Mouse (Mus musculus) WW6 (cell line): ENCODE data around the gene Wdr74.

Experiments
- DNase-seq: peaks from one replicate; pipeline ENCODE4 v3.0.0-alpha.2; 2013; ENCODE audit warnings: low read depth, low spot score

The Wdr74 gene

GRCm38 (mm10) chr19:8735389-8736159, at the start of gene Wdr74:
Gene Wdr74, plus strand, starts transcription at chr19:8735827.
- DNase-seq = peak; percentile 84

DNA sequence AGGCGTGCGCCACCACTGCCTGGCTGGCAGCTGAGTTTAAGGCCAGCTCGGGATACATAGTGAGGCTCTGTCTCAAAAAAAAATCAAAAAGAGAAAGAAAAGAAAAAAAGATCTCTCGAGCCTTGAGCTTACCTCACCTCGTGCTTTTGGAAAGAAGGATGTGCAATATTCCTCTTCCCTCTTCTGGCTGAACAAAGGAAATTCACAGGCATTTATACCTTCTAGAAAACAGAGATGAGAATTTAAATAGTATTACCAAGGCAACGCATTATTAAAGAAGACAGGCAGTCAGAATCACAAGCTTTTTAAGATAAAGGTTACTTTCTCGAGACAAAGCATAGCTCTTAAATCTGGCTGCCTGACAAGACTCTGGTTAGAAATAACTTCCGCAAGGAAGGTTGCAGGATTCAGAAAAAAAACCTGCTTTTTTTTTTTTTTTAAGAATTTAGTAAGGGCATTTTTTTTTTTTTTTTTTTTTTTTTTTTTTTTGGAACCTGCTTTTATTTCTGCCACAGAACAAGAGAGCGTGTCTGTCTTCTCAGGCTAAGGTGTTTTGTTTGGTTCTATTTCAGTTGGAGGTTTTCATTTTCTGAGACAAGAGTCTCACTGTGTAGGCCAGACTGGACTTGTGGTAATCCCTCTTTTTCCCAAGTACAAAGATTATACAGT, 43.6 kb upstream of the Wdr74 start:
- DNase-seq = no peak

DNA sequence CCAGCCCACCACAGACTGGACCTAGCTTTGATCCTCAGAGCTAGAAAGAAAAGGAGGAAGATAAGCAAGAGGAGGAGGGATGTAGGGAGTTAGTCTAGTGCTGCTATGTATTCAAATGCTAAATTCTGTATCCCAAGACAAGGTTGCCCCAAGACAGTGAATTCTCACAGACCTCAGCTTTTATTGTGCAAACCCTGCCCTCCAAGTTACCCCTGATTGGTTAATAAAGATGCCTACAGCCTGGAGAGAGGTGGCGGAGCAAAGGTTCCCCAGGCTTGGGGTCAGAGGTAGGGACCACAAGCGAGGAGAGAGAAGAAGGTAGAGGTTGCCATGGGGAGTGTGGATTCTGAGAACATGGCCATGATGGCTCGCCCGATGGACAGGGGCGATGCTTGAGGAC, 42.9 kb upstream of the Wdr74 start:
- DNase-seq = no peak

GRCm38 (mm10) chr19:8695330-8695729, 40.3 kb upstream of the Wdr74 start:
- DNase-seq = peak; percentile 57

DNA sequence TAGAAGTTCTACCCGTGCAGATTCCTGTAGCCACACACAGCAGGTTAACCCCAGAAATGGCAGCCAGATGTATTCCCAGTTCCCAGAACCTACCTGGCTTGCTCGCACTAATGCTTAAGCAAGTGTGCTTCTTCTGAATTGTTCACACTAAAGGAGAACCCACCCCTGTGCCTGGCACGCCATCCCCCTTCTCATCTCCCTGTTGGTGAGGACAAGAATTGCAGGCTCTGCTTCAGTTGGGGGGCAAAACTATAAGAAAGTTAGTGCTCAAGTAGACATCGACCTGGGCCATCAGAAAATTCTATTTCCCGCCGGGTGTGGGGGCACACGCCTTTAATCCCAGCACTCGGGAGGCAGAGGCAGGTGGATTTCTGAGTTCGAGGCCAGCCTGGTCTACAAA, 36.0 kb upstream of the Wdr74 start:
- DNase-seq = no peak

GRCm38 (mm10) chr19:8702458-8702857, 33.2 kb upstream of the Wdr74 start:
- no peak for DNase-seq

- DNase-seq = no peak
Observed at GRCm38 (mm10) chr19:8703571-8703970, 32.1 kb upstream of the Wdr74 start.

DNA sequence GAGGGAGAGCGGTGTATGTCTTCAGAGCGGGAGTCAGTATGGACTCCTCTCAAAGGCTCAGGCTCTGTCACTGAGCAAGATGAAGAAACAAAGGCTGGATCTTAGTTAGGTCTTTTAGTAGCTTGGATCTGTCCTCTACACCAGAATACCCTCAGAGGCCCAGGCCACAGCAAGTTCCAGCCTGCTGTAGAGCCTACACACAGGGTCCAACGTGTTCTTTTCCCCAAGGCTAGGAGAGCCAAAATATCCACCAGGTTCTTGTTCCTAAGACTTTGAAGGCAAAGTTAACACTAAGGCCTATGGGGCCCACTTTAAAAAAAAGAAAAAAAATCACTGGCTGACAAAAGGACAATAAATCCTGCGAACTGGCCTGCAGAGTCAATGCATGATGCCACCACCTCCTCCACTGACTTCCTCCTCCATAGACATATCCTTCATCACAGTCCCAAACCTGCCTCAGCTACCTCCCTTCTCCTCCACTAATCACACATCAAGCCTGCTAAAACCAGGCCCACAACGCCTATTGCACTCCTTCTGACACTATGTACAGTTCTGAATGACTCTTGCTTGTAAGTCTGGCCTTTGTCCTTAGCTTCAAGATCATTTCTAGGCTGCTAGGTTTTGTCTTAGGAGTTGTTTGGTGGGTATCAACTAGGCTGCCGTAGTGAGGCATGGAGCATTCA, 30.5 kb upstream of the Wdr74 start:
- DNase-seq = no peak

DNA sequence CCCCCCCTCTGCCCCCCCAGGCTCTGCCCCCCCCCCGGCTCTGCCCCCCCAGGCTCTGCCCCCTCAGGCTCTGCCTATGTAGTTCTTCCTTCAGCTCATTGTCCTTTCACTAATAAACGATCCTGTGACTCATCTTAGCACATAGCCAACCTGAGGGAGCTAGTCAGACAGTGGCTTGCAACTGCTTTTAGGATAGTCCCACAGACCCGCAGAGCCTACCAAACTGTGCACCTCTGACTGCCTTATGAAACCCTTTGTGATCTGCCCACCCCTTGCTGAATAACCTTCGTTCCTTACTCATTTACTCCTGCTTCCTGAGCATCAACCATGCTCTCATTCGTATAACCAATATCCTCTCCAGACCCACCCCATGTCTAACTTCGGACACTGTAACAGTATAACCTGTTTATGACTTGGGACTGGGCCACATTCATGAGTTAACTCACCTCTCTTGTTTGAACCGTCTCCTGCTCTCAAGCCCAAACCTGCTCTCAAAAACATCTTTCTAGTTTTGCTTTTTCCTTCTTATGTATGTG, 29.4 kb upstream of the Wdr74 start:
- no peak for DNase-seq

DNA sequence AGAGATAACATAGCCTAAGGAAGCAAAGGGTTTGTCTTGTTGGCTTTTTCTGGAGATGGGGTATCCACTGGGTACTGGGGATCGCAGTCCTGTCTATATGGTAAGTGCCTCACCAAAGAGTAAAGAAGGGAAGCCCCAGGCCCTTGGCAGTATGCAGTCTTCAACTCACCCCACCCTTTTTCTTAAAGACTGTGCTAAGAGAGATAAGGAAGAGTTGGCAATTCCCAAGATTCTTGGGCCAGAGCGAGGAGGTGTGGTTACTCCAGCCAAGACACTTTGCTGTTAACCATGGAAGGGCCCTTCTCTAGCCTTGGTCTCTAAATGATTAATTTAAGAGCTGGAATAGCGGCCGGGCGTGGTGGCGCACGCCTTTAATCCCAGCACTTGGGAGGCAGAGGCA, 28.7 kb upstream of the Wdr74 start:
- DNase-seq = no peak

- DNase-seq = no peak
Observed at GRCm38 (mm10) chr19:8708954-8709353, 26.7 kb upstream of the Wdr74 start.

- no peak for DNase-seq
Observed at GRCm38 (mm10) chr19:8710057-8710456, 25.6 kb upstream of the Wdr74 start.

GRCm38 (mm10) chr19:8711506-8711905, 24.1 kb upstream of the Wdr74 start:
- DNase-seq = no peak

DNA sequence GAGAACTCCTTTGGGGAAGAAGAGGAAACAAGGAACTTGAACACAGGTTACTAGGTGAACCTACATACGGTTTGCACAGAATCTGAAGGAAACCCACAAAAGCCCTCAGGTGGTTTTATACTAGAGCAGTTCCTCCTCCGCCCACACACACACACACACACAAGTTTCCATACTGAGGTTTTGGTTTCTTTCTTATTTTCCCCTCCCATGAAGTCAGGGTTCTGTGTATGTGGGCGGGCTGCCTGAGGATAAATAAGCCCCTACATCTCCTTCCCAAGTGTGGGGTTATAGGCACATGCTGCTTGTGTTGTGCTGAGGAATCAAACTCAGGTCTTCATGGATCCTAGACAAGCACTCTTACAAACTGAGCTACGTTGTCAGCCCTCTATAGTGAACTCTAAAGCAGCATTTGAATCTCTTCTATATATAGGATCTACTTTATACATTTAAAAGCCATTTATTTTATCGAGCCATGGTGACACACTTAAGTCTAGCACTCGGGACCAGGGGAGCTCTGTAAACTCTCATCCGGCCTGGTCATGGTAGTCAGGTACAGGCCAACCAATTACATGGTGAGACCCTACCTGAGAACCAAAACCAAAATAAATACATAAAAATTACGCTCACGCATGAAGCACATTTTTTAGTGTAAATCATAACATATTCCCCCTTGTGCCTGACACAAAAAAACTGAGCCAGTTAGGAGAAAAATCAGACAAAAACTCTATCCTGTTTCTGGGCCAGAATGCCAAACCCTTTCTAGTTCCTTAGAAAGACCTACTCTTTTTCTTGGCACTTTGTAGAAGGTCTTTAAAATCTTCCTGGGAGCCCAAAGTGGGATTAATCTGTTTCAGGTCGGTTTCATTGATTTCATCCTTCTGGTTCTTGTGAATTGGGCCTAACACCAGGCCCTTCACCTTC, 23.4 kb upstream of the Wdr74 start:
- DNase-seq = no peak

GRCm38 (mm10) chr19:8712870-8713305, 22.7 kb upstream of the Wdr74 start:
- DNase-seq = peak; percentile 87

GRCm38 (mm10) chr19:8713306-8713996, 22.2 kb upstream of the Wdr74 start:
- no peak for DNase-seq

DNA sequence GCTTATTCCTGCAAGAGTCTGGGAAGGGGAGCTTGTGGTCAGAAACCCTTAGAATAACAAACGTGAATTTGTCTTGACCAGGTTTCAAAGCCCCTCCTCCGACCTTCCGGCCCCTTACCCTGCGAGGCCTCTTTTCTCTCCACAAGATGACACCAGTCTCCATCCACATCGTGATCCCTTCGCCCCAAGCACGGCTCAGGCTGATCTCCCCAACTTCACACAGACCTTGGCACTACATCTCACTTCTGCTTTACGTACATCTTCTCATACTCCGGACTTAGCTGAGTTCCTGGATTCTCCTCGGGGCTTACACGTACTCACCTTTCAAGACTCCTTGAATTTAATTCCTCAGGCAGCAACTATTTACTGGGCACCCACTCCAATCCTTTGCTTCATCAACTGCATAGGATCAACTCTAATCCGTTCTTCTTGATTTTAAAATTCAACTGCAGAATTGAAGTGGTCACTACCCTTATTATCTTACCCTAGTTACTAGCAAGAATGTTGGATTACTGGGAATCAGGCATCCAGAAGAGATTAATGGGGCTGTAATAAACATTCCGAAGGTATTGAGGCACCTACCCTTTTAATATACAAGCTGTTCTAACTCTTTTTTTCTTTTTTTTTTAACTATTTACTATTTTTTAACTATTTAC, 21.5 kb upstream of the Wdr74 start:
- no peak for DNase-seq

GRCm38 (mm10) chr19:8714653-8715481, 20.8 kb upstream of the Wdr74 start:
- no peak for DNase-seq
